Mouse (Mus musculus): ENCODE data around the gene Tagln3. TPM values are rescaled to one million over a fixed set of nuclear protein-coding genes. Genes with fewer than 3 reads are reported as not detected.

Tagln3 gene
- total RNA-seq, 1 experiment from 2014 or later, result not detected

GRCm38 (mm10) chr16:45676462-45676861 is 47.9 kb downstream of the Tagln3 start:
- peak; percentile 60 to 81; a peak in 2 of 4 replicates for ATAC-seq (replicated peaks in 1 of 2; ENCODE audit: insufficient read depth in 1 of 2, low FRiP score in 2 of 2, low TSS enrichment in 1 of 2, low read depth in 1 of 2, poor library complexity in 2 of 2, severe bottlenecking in 2 of 2)

- no peak for ATAC-seq (replicated peaks in 1 of 2; ENCODE audit: insufficient read depth in 1 of 2, low FRiP score in 2 of 2, low TSS enrichment in 1 of 2, low read depth in 1 of 2, poor library complexity in 2 of 2, severe bottlenecking in 2 of 2)
These were observed 54.4 kb downstream of the Tagln3 start for GRCm38 (mm10) chr16:45670005-45670404.

- peak; percentile 13 to 63; a peak in 3 of 4 replicates for ATAC-seq (replicated peaks in 1 of 2; ENCODE audit: insufficient read depth in 1 of 2, low FRiP score in 2 of 2, low TSS enrichment in 1 of 2, low read depth in 1 of 2, poor library complexity in 2 of 2, severe bottlenecking in 2 of 2)
These were observed 56.2 kb downstream of the Tagln3 start for GRCm38 (mm10) chr16:45668178-45668577.

- ATAC-seq (replicated peaks in 1 of 2; ENCODE audit: insufficient read depth in 1 of 2, low FRiP score in 2 of 2, low TSS enrichment in 1 of 2, low read depth in 1 of 2, poor library complexity in 2 of 2, severe bottlenecking in 2 of 2), result peak; percentile 92 to 93
These were observed 58.3 kb downstream of the Tagln3 start for GRCm38 (mm10) chr16:45666136-45666535.

- ATAC-seq (replicated peaks in 1 of 2; ENCODE audit: insufficient read depth in 1 of 2, low FRiP score in 2 of 2, low TSS enrichment in 1 of 2, low read depth in 1 of 2, poor library complexity in 2 of 2, severe bottlenecking in 2 of 2), result no peak
These were observed 62.0 kb downstream of the Tagln3 start for GRCm38 (mm10) chr16:45662381-45662780.

Other genes with a start within 250 kb of the Tagln3 start
- gene Gm609, start 231.6 kb downstream of the Tagln3 start, total RNA-seq (2017), result not detected in 2 replicates
- gene Gm17783, start 192.6 kb downstream of the Tagln3 start, total RNA-seq (2017), result not detected in 2 replicates
- not detected in 2 replicates for gene Slc9c1, start 189.3 kb downstream of the Tagln3 start, total RNA-seq (2017)
- 4.2 and 7.8 TPM in 2 replicates for gene Gcsam, start 114.2 kb downstream of the Tagln3 start, total RNA-seq (2017)
- gene BC016579, start 70.5 kb downstream of the Tagln3 start, total RNA-seq (2017), result 3.9 and 8.8 TPM in 2 replicates
- 0.25 and 1.3 TPM in 2 replicates for gene Tmprss7, start 30.9 kb downstream of the Tagln3 start, total RNA-seq (2017)
- 17.7 and 27.3 TPM in 2 replicates for gene Abhd10, start 18.3 kb upstream of the Tagln3 start, total RNA-seq (2017)
- 3.8 and 4.3 TPM in 2 replicates for gene Phldb2, start 229.0 kb upstream of the Tagln3 start, total RNA-seq (2017)